Mouse (Mus musculus): ENCODE measurements around the gene Gabbr2.

DNA sequence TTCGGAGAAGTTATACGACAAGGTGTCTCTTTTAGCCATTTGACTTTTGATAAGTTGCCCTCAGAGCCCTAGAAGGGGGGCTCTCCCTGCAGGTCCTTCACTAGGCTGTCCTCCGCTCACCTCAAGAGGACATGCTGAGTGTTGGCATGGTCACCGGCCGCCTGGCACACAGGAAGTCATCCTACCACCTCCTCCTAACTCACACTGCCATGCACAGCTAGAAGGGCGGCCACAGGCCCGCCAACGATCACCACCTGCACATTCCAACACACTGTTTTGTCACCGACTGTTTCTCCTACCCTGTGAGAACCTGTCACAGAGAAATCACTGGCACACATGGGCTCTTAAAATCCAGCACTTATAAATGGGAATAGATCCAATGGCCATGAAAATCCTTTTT lies 108.1 kb downstream of the Gabbr2 start:
- TF ChIP-seq CTCF (IDR thresholded peaks at IDR 0.05; ENCODE audit: borderline replicate concordance, extremely low read depth, insufficient read depth, insufficient read length) (no peak), POLR2A (IDR thresholded peaks at IDR 0.05; ENCODE audit: borderline replicate concordance, extremely low read depth, insufficient read depth, insufficient read length, poor library complexity, severe bottlenecking) (no peak)
